Mouse (Mus musculus) liver, embryonic 16.5 days (tissue): ENCODE data around the gene Gm10961. TPM values are rescaled to one million over a fixed set of nuclear protein-coding genes. Genes with fewer than 3 reads are reported as not detected.
A peak's percentile ranks its signal among the peaks of the same experiment; 100 is the strongest.

Experiments
- ATAC-seq: fragments of 200-750 bp; cut with Nextera tagmentation; 2 replicates; pipeline ENCODE4 v1.8.0; 2017; ENCODE audit warnings: low read depth, mild to moderate bottlenecking, moderate number of reproducible peaks, moderate library complexity
- H3K27ac ChIP-seq: fragments of 300-500 bp; sonication (generic); 2 replicates; pipeline ENCODE4 v1.5.1; 2014; ENCODE audit warnings: mild to moderate bottlenecking, low read length
- H3K27me3 ChIP-seq: fragments of 300-500 bp; sonication (generic); 2 replicates; pipeline ENCODE4 v1.6.1; 2014; ENCODE audit warnings: low read depth, low read length, mixed read lengths; ENCODE audit not compliant: control insufficient read depth, insufficient read depth
- H3K36me3 ChIP-seq: fragments of 300-500 bp; sonication (generic); 2 replicates; pipeline ENCODE4 v1.6.1; 2014; ENCODE audit warnings: mild to moderate bottlenecking; ENCODE audit not compliant: control insufficient read depth, insufficient read depth
- H3K4me1 ChIP-seq: fragments of 300-500 bp; sonication (generic); 2 replicates; pipeline ENCODE4 v1.6.1; 2014; ENCODE audit warnings: low read depth, low read length, mixed read lengths; ENCODE audit not compliant: control insufficient read depth
- H3K4me2 ChIP-seq: fragments of 300-500 bp; sonication (generic); 2 replicates; pipeline ENCODE4 v1.6.1; 2014; ENCODE audit warnings: low read depth, low read length, mixed read lengths
- H3K4me3 ChIP-seq: fragments of 300-500 bp; sonication (generic); 2 replicates; pipeline ENCODE4 v1.5.1; 2014; ENCODE audit warnings: low read depth, mild to moderate bottlenecking, low read length
- H3K9ac ChIP-seq: fragments of 300-500 bp; sonication (generic); 2 replicates; pipeline ENCODE4 v1.6.1; 2014; ENCODE audit warnings: low read depth, low read length
- H3K9me3 ChIP-seq: fragments of 300-500 bp; sonication (generic); replicated peaks from 2 replicates; pipeline ENCODE4 v1.6.1; 2016; ENCODE audit warnings: low read length; ENCODE audit not compliant: control insufficient read depth
- WGBS: fragments of 180-500 bp; shearing (Covaris S2); extraction: QIAGEN DNeasy Blood & Tissue Kit; methylation state at CpG from one replicate; pipeline ENCODE4 v1.1.7; 2014; ENCODE audit not compliant: insufficient replicate concordance; 5-methylcytosine and 5-hydroxymethylcytosine counted together
- polyA plus RNA-seq: library from polyadenylated mRNA; unstranded; fragments of >200 nt; fragmentation: Nextera tagmentation; extraction: Ambion mirVana; gene quantifications from 2 replicates; pipeline ENCODE4 v1.2.1, GENCODE M21; 2015

Gm10961 gene
- polyA plus RNA-seq, 1 experiment from 2014 or later: not detected

DNA sequence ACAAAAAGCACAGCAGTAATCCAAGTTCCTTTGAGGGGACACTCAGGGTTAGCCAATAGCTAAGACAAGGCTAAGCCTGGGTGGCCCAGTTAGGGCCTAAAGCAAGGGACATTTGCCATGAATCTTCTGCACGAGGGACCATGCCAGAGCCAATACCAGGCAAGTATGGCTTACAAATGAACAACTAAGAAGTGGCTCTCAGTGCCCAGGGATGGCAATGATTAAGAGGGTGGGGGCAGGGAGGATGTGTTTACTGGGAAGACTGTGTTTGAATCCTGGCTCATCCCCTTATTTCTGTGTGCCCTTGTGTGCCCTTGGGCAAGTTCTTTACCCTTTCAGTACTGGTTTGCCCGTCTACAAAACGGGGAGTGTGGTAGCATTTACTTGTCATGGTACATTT is 21.7 kb upstream of the Gm10961 start:
- no peak overlapping the region for H3K27ac ChIP-seq
- 42% methylated on average over 3 of the region's 3 CpGs for WGBS
- ATAC-seq: no peak
- no peak overlapping the region for H3K4me2 ChIP-seq
- H3K36me3 ChIP-seq: peaks cover 4% of the 10 kb centered on the region; the same call in 1 of the 2 replicates
- H3K4me1 ChIP-seq: peaks cover 8% of the 10 kb centered on the region; the same call in 1 of the 2 replicates
- H3K9me3 ChIP-seq: no peaks in the 10 kb centered on the region
- no peak overlapping the region for H3K4me3 ChIP-seq
- H3K27me3 ChIP-seq: no peaks in the 10 kb centered on the region
- H3K9ac ChIP-seq: no peak overlapping the region

DNA sequence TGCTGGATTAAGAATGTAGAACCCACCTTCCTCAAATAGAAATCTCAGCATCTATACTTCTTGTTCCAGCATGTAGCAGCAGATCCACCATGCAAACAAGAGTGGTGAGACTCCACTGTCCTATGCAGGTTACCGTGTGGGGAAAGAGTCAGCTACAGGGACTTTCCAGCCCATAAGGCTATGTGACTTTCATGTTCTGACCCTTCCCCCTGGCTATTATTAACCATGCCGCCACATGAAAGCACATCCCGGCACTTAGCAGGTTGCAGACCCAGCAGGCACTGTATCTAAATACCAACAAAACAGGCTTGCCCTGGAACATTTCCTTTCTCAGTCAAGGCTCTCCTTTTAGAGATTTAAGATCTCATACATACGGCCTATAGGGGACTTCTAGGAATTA is 19.7 kb upstream of the Gm10961 start:
- WGBS: 70% methylated on average over 4 of the region's 4 CpGs
- H3K9ac ChIP-seq: no peak overlapping the region
- no peaks in the 10 kb centered on the region for H3K27me3 ChIP-seq
- H3K4me2 ChIP-seq: no peak overlapping the region
- no peak overlapping the region for H3K27ac ChIP-seq
- H3K36me3 ChIP-seq: peaks cover 11% of the 10 kb centered on the region; the same call in 1 of the 2 replicates
- no peak for ATAC-seq
- no peak overlapping the region for H3K4me3 ChIP-seq
- H3K9me3 ChIP-seq: no peaks in the 10 kb centered on the region
- peaks cover 8% of the 10 kb centered on the region; the same call in 1 of the 2 replicates for H3K4me1 ChIP-seq

DNA sequence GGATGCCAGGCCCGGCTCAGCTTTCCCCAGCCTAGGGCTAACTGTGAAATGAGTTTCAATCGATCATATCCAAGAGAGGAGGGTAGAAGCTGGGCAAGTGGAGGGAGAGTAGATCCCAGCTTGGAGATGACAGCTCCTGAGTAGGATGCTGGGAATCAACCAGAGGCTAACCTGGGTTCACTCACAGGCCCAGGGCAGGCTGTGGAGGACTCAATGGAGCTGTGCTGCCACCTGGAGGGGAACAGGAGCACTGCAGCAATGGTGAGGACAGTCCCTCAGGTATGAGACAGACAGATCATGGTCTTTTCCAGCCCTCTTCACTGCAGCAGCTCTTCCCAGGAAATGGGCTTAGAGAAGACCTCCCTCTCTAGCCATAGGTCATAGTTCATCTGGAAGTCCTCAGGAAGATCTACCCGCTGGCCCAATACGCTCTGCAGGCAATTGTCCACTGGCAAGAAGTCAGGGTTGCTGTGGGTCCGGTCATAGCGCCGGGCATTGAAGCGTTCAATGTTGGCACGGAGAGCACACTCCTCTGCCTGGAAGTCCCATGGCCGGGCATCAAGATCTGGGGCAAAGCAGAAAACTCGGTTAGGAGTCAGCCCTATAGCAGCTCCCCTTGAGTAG is 18.1 kb upstream of the Gm10961 start:
- no peaks in the 10 kb centered on the region for H3K27me3 ChIP-seq
- H3K9ac ChIP-seq: no peak overlapping the region
- H3K36me3 ChIP-seq: peaks cover 17% of the 10 kb centered on the region
- 78% methylated on average over 11 of the region's 11 CpGs for WGBS
- ATAC-seq: peak; percentile 30; the same call in 1 of the 2 replicates
- H3K4me3 ChIP-seq: no peak overlapping the region
- H3K9me3 ChIP-seq: no peaks in the 10 kb centered on the region
- no peak overlapping the region for H3K4me2 ChIP-seq
- peaks cover 8% of the 10 kb centered on the region; the same call in 1 of the 2 replicates for H3K4me1 ChIP-seq
- no peak overlapping the region for H3K27ac ChIP-seq

DNA sequence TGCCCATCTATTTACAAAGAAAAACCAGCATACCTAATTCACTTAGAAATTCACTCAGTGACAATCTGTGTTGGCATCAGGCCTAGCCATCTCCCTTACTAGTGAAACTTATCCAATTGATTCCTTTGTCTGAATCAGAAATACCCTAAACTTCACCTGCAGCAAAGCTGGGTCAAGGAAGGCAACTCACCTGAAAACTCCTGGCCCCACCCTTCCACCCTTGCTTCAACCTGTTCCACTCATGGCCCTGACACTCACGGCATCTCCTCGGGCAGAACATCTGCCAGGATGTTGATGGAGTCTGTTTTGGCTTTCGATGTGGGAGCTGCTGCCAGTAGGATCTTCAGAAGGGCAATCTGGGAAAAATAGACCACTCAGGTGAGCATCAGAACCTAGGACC is 13.3 kb upstream of the Gm10961 start:
- 90% methylated on average over 3 of the region's 3 CpGs for WGBS
- Histone ChIP-seq H3K9ac (no peak overlapping the region), H3K9me3 (no peaks in the 10 kb centered on the region), H3K4me1 (no peaks in the 10 kb centered on the region), H3K27ac (no peak overlapping the region), H3K4me3 (no peak overlapping the region), H3K36me3 (peaks cover 24% of the 10 kb centered on the region), H3K4me2 (no peak overlapping the region), H3K27me3 (no peaks in the 10 kb centered on the region)
- ATAC-seq: no peak

DNA sequence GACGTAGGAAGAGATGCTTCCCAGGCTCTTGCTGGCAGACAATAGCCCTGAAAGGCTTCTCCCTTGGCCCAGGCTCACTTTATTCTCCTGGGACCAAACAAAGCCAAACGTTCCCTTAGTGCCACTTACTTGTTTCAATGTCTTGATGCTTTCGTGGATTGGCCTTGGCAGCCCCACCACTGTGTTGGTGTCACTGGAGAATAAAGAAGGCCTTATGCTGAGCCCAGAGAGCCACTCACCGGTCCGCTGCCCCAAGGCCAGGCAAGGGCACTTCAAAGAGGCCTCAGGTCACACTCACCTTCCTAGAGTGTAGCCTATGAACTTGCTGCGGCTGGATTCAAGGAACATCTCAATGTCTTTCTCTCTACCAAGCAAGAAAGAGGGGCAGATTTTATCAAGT is 11.2 kb upstream of the Gm10961 start:
- no peaks in the 10 kb centered on the region for H3K9me3 ChIP-seq
- H3K4me2 ChIP-seq: no peak overlapping the region
- no peak overlapping the region for H3K27ac ChIP-seq
- H3K9ac ChIP-seq: no peak overlapping the region
- H3K27me3 ChIP-seq: no peaks in the 10 kb centered on the region
- no peak overlapping the region for H3K4me3 ChIP-seq
- peaks cover 21% of the 10 kb centered on the region for H3K36me3 ChIP-seq
- WGBS: 83% methylated on average over 6 of the region's 6 CpGs
- ATAC-seq: no peak
- H3K4me1 ChIP-seq: no peaks in the 10 kb centered on the region

DNA sequence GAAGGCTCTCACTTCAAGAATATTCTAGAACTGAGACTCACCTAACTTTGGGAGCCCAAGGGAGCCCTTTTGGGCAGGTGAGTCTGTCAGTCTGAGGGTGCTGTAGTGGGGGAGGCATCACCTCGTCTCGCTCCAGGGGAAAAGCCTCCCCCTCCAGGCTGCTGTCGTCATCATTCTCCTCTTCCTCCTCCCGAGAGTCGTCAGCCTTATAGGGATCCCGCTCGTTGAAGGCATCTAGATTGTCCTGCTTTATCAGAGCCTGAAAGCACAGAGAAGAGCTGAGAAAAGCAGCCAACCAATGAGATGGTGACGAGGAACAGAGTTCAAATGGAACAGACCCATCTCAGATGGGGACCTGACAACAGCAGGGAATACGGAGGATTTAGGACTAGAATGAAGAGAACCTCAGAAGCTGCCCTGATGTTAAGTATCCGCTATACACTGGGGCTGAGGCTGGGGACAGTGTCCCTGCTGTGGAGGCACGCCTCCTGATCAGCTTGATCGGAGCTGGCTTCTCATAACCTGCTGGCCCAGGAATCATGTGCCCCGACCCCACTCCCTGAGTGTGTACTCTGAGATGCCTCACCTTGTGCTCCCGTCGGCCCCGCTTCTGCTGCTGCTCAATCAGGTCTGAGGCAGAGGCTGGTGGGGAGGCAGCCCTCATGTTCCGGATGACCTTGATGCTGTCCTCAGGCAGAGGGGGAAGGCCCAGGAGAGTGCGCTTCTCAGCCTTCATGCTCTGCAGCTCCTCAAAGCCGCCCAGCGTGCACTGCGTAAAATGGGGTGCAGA is 9.6 kb upstream of the Gm10961 start:
- WGBS: 78% methylated on average over 21 of the region's 21 CpGs

DNA sequence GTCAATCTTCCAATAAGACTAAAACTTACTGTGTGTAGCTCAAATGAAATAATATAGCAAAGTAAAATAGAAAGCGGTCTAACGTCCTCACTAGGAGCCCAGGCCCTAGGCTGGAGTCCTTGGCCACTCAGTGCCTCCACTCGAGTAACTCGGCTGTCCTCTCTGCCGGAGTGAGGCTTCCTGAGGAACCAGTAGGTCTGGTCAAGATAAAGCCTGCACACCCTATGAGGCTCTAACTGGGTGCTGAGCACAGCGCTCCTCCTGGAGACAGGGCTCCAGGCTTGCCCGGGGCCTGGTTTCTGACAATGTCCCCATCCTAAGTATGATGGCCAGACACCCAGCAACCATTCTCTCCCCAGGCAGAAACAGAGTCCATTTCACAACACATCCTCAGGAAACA is 8.6 kb upstream of the Gm10961 start:
- peaks cover 16% of the 10 kb centered on the region for H3K36me3 ChIP-seq

More for the DNA sequence above, 9.6 kb upstream of the Gm10961 start:
- H3K9ac ChIP-seq: no peak overlapping the region
- no peaks in the 10 kb centered on the region for H3K27me3 ChIP-seq
- H3K4me3 ChIP-seq: no peak overlapping the region
- ATAC-seq: no peak
- no peaks in the 10 kb centered on the region for H3K9me3 ChIP-seq
- H3K4me2 ChIP-seq: no peak overlapping the region
- no peak overlapping the region for H3K27ac ChIP-seq
- peaks cover 16% of the 10 kb centered on the region for H3K36me3 ChIP-seq
- no peaks in the 10 kb centered on the region for H3K4me1 ChIP-seq

DNA sequence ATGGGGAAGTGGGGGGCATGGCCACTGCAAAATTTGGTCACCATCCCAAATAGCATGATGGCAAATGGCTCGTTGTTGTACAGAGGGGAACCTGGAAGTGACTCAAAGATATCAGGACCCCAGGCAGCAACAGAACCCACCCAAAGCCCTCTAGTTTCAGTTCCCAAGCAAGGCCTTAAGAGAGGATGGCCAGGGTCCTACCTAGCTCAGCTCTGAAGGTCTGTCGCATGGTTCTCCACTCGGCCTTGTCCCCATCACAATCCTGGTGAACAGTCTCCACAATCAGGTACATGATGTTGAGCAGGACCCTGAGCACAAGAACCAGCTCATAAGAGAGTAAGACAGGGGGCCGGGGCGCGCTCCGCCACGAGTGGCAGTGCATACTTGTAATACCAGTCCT is 6.7 kb upstream of the Gm10961 start:
- Histone ChIP-seq H3K4me1 (no peaks in the 10 kb centered on the region), H3K36me3 (peaks cover 13% of the 10 kb centered on the region)

More for the DNA sequence above, 8.6 kb upstream of the Gm10961 start:
- Histone ChIP-seq H3K27ac (no peak overlapping the region), H3K9ac (no peak overlapping the region), H3K9me3 (no peaks in the 10 kb centered on the region), H3K4me2 (no peak overlapping the region), H3K4me3 (no peak overlapping the region), H3K27me3 (no peaks in the 10 kb centered on the region), H3K4me1 (no peaks in the 10 kb centered on the region)
- no peak for ATAC-seq
- WGBS: 75% methylated on average over 7 of the region's 7 CpGs

DNA sequence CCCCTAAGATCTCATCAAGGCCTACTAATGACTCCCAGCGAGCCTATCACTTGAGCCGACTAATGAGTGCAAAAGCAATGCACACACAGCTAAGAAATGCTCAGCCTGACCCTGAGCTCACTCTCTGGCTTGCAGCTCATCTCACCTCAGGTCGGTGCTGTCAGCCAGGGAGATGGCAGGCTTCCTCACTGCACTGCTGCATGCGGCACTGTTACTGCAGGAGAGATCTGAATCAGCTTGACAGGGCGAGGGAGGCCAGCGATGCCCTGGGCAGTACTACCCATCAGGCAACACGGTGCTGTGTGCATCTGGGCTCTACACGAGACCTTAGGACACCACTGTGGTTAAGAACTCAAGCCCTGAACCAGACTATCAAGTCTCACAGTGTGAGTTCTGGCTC is 5.6 kb upstream of the Gm10961 start:
- Histone ChIP-seq H3K36me3 (peaks cover 7% of the 10 kb centered on the region; the same call in 1 of the 2 replicates), H3K4me3 (no peak overlapping the region), H3K27ac (no peak overlapping the region), H3K4me2 (no peak overlapping the region), H3K27me3 (no peaks in the 10 kb centered on the region), H3K9me3 (no peaks in the 10 kb centered on the region), H3K4me1 (no peaks in the 10 kb centered on the region), H3K9ac (no peak overlapping the region)
- no peak for ATAC-seq
- WGBS: 74% methylated on average over 8 of the region's 8 CpGs

More for the DNA sequence above, 6.7 kb upstream of the Gm10961 start:
- WGBS: 85% methylated on average over 8 of the region's 8 CpGs
- Histone ChIP-seq H3K27ac (no peak overlapping the region), H3K27me3 (no peaks in the 10 kb centered on the region), H3K9me3 (no peaks in the 10 kb centered on the region), H3K4me2 (no peak overlapping the region), H3K9ac (no peak overlapping the region), H3K4me3 (no peak overlapping the region)
- no peak for ATAC-seq
